Mouse (Mus musculus) thymus, postnatal 0 days (tissue): Measurements from ENCODE around the gene Gmppa. TPM values are rescaled to one million over a fixed set of nuclear protein-coding genes. Genes with fewer than 3 reads are reported as not detected.

ENCODE experiments used
- DNase-seq: peaks from one replicate; pipeline ENCODE4 v3.0.0-alpha.2; 2015; ENCODE audit warnings: low spot score
- polyA plus RNA-seq: library from polyadenylated mRNA; unstranded; fragments of >200 nt; fragmentation: Nextera tagmentation; extraction: Ambion mirVana; gene quantifications from 2 replicates; pipeline ENCODE4 v1.2.1, GENCODE M21; 2015

The Gmppa gene
- polyA plus RNA-seq, result 51.4 and 58.5 TPM in 2 replicates

- DNase-seq, result peak; percentile 72
Measured at GRCm38 (mm10) chr1:75435475-75436328, at the start of gene Gmppa. Gene Gmppa, plus strand, starts transcription at chr1:75435930.

GRCm38 (mm10) chr1:75386149-75386548 lies 49.6 kb upstream of the Gmppa start:
- no peak for DNase-seq

GRCm38 (mm10) chr1:75387469-75387928 lies 48.2 kb upstream of the Gmppa start:
- no peak for DNase-seq

GRCm38 (mm10) chr1:75387929-75388897 lies 47.5 kb upstream of the Gmppa start:
- no peak for DNase-seq

GRCm38 (mm10) chr1:75388898-75389515 lies 46.7 kb upstream of the Gmppa start:
- DNase-seq, result no peak

GRCm38 (mm10) chr1:75393139-75393538 lies 42.6 kb upstream of the Gmppa start:
- DNase-seq, result no peak

- DNase-seq, result no peak
Measured at GRCm38 (mm10) chr1:75393846-75394245, 41.9 kb upstream of the Gmppa start.

GRCm38 (mm10) chr1:75398761-75399402 lies 36.8 kb upstream of the Gmppa start:
- DNase-seq, result peak; percentile 57

GRCm38 (mm10) chr1:75399755-75400492 lies 35.8 kb upstream of the Gmppa start:
- DNase-seq, result no peak

- DNase-seq, result no peak
Measured at GRCm38 (mm10) chr1:75400493-75401115, 35.1 kb upstream of the Gmppa start.

- DNase-seq, result no peak
Measured at GRCm38 (mm10) chr1:75405547-75405946, 30.2 kb upstream of the Gmppa start.

- no peak for DNase-seq
Measured at GRCm38 (mm10) chr1:75406173-75406572, 29.6 kb upstream of the Gmppa start.

GRCm38 (mm10) chr1:75407056-75407455 lies 28.7 kb upstream of the Gmppa start:
- DNase-seq, result no peak

GRCm38 (mm10) chr1:75408210-75408609 lies 27.5 kb upstream of the Gmppa start:
- no peak for DNase-seq

- no peak for DNase-seq
Measured at GRCm38 (mm10) chr1:75409950-75410349, 25.8 kb upstream of the Gmppa start.

- no peak for DNase-seq
Measured at GRCm38 (mm10) chr1:75412196-75412595, 23.5 kb upstream of the Gmppa start.

- DNase-seq, result peak; percentile 67
Measured at GRCm38 (mm10) chr1:75413749-75414148, 22.0 kb upstream of the Gmppa start.

- no peak for DNase-seq
Measured at GRCm38 (mm10) chr1:75421794-75422193, 13.9 kb upstream of the Gmppa start.

GRCm38 (mm10) chr1:75422216-75422822 lies 13.4 kb upstream of the Gmppa start:
- DNase-seq, result no peak
